Mouse (Mus musculus) testis, adult 2 months (tissue): ENCODE measurements at regions not wholly inside any gene's neighbourhood (a gene's known extent, or its start where the extent isn't known, plus 50 kb on each side); places are given as distances from the start of the nearest gene placed in this dataset.

Experiments used
- CTCF ChIP-seq: fragments of 200-500 bp; IDR thresholded peaks from 2 replicates; pipeline ENCODE4 v1.5.1; 2012; ENCODE audit warnings: low read depth, mild to moderate bottlenecking, inconsistent platforms, low read length, moderate library complexity; ENCODE audit not compliant: control insufficient read depth, insufficient read depth, insufficient replicate concordance
- POLR2A ChIP-seq: fragments of 200-500 bp; IDR thresholded peaks from 2 replicates; pipeline ENCODE4 v1.6.1; 2012; ENCODE audit warnings: low read depth, mild to moderate bottlenecking, inconsistent platforms, low read length, moderate library complexity; ENCODE audit not compliant: control insufficient read depth

GRCm38 (mm10) chr13:44206448-44206847 is 421.9 kb downstream of the Cd83 start:
- no peak for TF ChIP-seq CTCF
- no peak for TF ChIP-seq POLR2A
